Mouse (Mus musculus) testis, postnatal 10 days (tissue): ENCODE results near the gene Mageh1.
"Not testable (repeated sequence)": the region's sequence is repeated elsewhere in the genome, so short reads cannot be mapped to it uniquely, and the experiment has no call there.

ENCODE experiments used
- DNase-seq: peaks from one replicate; pipeline ENCODE4 v3.0.0; 2021; ENCODE audit warnings: low spot score

The Mageh1 gene

GRCm38 (mm10) chrX:153037087-153037971 lies at the start of gene Mageh1:
TSS of gene Mageh1 (minus strand) at chrX:153037575.
- DNase-seq: peak; percentile 83

- not testable (repeated sequence) for DNase-seq
Measured at GRCm38 (mm10) chrX:153037972-153038744, 783 bp upstream of the Mageh1 start.

GRCm38 (mm10) chrX:153031547-153031946 lies 5.8 kb downstream of the Mageh1 start:
- not testable (repeated sequence) for DNase-seq

GRCm38 (mm10) chrX:153025709-153026108 lies 11.7 kb downstream of the Mageh1 start:
- not testable (repeated sequence) for DNase-seq

GRCm38 (mm10) chrX:153025255-153025654 lies 12.1 kb downstream of the Mageh1 start:
- DNase-seq: not testable (repeated sequence)

GRCm38 (mm10) chrX:153007685-153008047 lies 29.7 kb downstream of the Mageh1 start:
- no peak for DNase-seq

GRCm38 (mm10) chrX:153007021-153007684 lies 30.2 kb downstream of the Mageh1 start:
- peak; percentile 72 for DNase-seq

- peak; percentile 35 for DNase-seq
Measured at GRCm38 (mm10) chrX:153006387-153006841, 31.0 kb downstream of the Mageh1 start, which contains the start of gene Usp51. TSS of gene Usp51 (plus strand) at chrX:153006469.

GRCm38 (mm10) chrX:152996105-152996504 lies 41.3 kb downstream of the Mageh1 start:
- DNase-seq: not testable (repeated sequence)

GRCm38 (mm10) chrX:152989852-152990251 lies 47.5 kb downstream of the Mageh1 start:
- DNase-seq: not testable (repeated sequence)
